Mouse (Mus musculus) right cerebral cortex, postnatal 10 days (tissue): ENCODE measurements at regions not wholly inside any gene's neighbourhood (a gene's known extent, or its start where the extent isn't known, plus 50 kb on each side); places are given as distances from the start of the nearest gene placed in this dataset.

Experiments used
- DNase-seq, 2 experiments: peaks; one replicate each; pipeline ENCODE4 v3.0.0; 2021; ENCODE audit warnings: low spot score in 2 of 2

GRCm38 (mm10) chr10:117447206-117447605 lies 67.4 kb upstream of the Cpsf6 start:
- no peak for DNase-seq

GRCm38 (mm10) chr10:117446776-117447175 lies 67.0 kb upstream of the Cpsf6 start:
- no peak for DNase-seq

- no peak for DNase-seq
Measured at GRCm38 (mm10) chr10:117445801-117446490, 66.1 kb upstream of the Cpsf6 start.

GRCm38 (mm10) chr10:117445181-117445790 lies 65.5 kb upstream of the Cpsf6 start:
- DNase-seq = no peak

- DNase-seq = no peak
Measured at GRCm38 (mm10) chr10:117444761-117445160, 64.9 kb upstream of the Cpsf6 start.

- no peak for DNase-seq
Measured at GRCm38 (mm10) chr10:117443426-117444350, 63.9 kb upstream of the Cpsf6 start.

GRCm38 (mm10) chr10:117441979-117442803 lies 62.4 kb upstream of the Cpsf6 start:
- DNase-seq = no peak

GRCm38 (mm10) chr10:117441121-117441978 lies 61.5 kb upstream of the Cpsf6 start:
- no peak for DNase-seq

GRCm38 (mm10) chr10:117440225-117440976 lies 60.6 kb upstream of the Cpsf6 start:
- no peak for DNase-seq

- no peak for DNase-seq
Measured at GRCm38 (mm10) chr10:117439206-117440110, 59.6 kb upstream of the Cpsf6 start.

GRCm38 (mm10) chr10:117438614-117439193 lies 58.9 kb upstream of the Cpsf6 start:
- no peak for DNase-seq

- DNase-seq = no peak
Measured at GRCm38 (mm10) chr10:117437970-117438369, 58.2 kb upstream of the Cpsf6 start.

- DNase-seq = no peak
Measured at GRCm38 (mm10) chr10:117436875-117437715, 57.3 kb upstream of the Cpsf6 start.

GRCm38 (mm10) chr10:117436308-117436874 lies 56.6 kb upstream of the Cpsf6 start:
- DNase-seq = no peak

GRCm38 (mm10) chr10:117435734-117436121 lies 55.9 kb upstream of the Cpsf6 start:
- no peak for DNase-seq

GRCm38 (mm10) chr10:117434871-117435733 lies 55.3 kb upstream of the Cpsf6 start:
- peak; percentile 88 to 91 for DNase-seq
